Mouse (Mus musculus): ENCODE results near the gene Aif1l.

GRCm38 (mm10) chr2:31915112-31915511 lies 34.8 kb upstream of the Aif1l start:
- TF ChIP-seq TAL1 (IDR thresholded peaks at IDR 0.05; ENCODE audit: low read length) (no peak), GATA1 (IDR thresholded peaks at IDR 0.05; ENCODE audit: low read length) (no peak)
